Mouse (Mus musculus): Measurements from ENCODE around the gene Grin2d.

Gene Grin2d

GRCm38 (mm10) chr7:45853089-45853488 lies 25.1 kb downstream of the Grin2d start:
- DNase-seq = no peak

GRCm38 (mm10) chr7:45850661-45851060 lies 27.5 kb downstream of the Grin2d start:
- DNase-seq = no peak

- DNase-seq = no peak
These were observed 29.6 kb downstream of the Grin2d start for GRCm38 (mm10) chr7:45848447-45849027.

- no peak for DNase-seq
These were observed 35.0 kb downstream of the Grin2d start for GRCm38 (mm10) chr7:45842950-45843744.

GRCm38 (mm10) chr7:45833924-45834323 lies 44.3 kb downstream of the Grin2d start:
- no peak for DNase-seq

GRCm38 (mm10) chr7:45833148-45833790 lies 44.9 kb downstream of the Grin2d start:
- DNase-seq = no peak

GRCm38 (mm10) chr7:45832428-45832827 lies 45.8 kb downstream of the Grin2d start:
- no peak for DNase-seq

GRCm38 (mm10) chr7:45831128-45831525 lies 47.1 kb downstream of the Grin2d start:
- DNase-seq = no peak

GRCm38 (mm10) chr7:45830427-45831127 lies 47.6 kb downstream of the Grin2d start, which contains the start of gene Grwd1:
Grwd1 (minus strand) TSS chr7:45830944.
- peak; percentile 86 for DNase-seq

GRCm38 (mm10) chr7:45826631-45827030 lies 51.5 kb downstream of the Grin2d start:
- DNase-seq = no peak

GRCm38 (mm10) chr7:45824598-45824997 lies 53.6 kb downstream of the Grin2d start, which contains the start of gene Kcnj14:
Kcnj14 (minus strand) TSS chr7:45824782.
- DNase-seq = no peak

- no peak for DNase-seq
These were observed 57.3 kb downstream of the Grin2d start for GRCm38 (mm10) chr7:45820913-45821312.

GRCm38 (mm10) chr7:45819843-45820242 lies 58.3 kb downstream of the Grin2d start:
- no peak for DNase-seq

- DNase-seq = no peak
These were observed 62.2 kb downstream of the Grin2d start for GRCm38 (mm10) chr7:45815984-45816351.

GRCm38 (mm10) chr7:45815323-45815983 lies 62.7 kb downstream of the Grin2d start:
- no peak for DNase-seq

- no peak for DNase-seq
These were observed 63.3 kb downstream of the Grin2d start for GRCm38 (mm10) chr7:45814841-45815240.

GRCm38 (mm10) chr7:45813787-45814779 lies 64.1 kb downstream of the Grin2d start, which contains the start of gene Cyth2:
Cyth2 (minus strand) TSS chr7:45814581.
- peak; percentile 100 for DNase-seq

- DNase-seq = no peak
These were observed 65.3 kb downstream of the Grin2d start for GRCm38 (mm10) chr7:45812921-45813320.

GRCm38 (mm10) chr7:45809276-45810075 lies 68.7 kb downstream of the Grin2d start:
- DNase-seq = no peak

- no peak for DNase-seq
These were observed 69.7 kb downstream of the Grin2d start for GRCm38 (mm10) chr7:45808471-45808870.

Measured in layer of hippocampus, adult 9-11 months (tissue).